Mouse (Mus musculus) 3T3-L1 (cell line): ENCODE data around the gene Ankrd33b.
A peak's percentile ranks its signal among the peaks of the same experiment; 100 is the strongest.

ENCODE experiments used
- DNase-seq: peaks from one replicate; pipeline ENCODE4 v3.0.0-alpha.2; 2015; ENCODE audit warnings: low read depth, low spot score

Gene Ankrd33b

GRCm38 (mm10) chr15:31368556-31368955, 1.0 kb upstream of the Ankrd33b start:
- DNase-seq, result no peak

GRCm38 (mm10) chr15:31366596-31367480, 688 bp downstream of the Ankrd33b start:
- no peak for DNase-seq

GRCm38 (mm10) chr15:31365720-31366591, 1.6 kb downstream of the Ankrd33b start:
- DNase-seq, result no peak

- DNase-seq, result no peak
Measured at GRCm38 (mm10) chr15:31365041-31365719, 2.3 kb downstream of the Ankrd33b start.

GRCm38 (mm10) chr15:31364396-31364795, 3.1 kb downstream of the Ankrd33b start:
- no peak for DNase-seq

- DNase-seq, result no peak
Measured at GRCm38 (mm10) chr15:31363981-31364361, 3.6 kb downstream of the Ankrd33b start.

- no peak for DNase-seq
Measured at GRCm38 (mm10) chr15:31363241-31363980, 4.1 kb downstream of the Ankrd33b start.

GRCm38 (mm10) chr15:31361259-31361853, 6.2 kb downstream of the Ankrd33b start:
- no peak for DNase-seq

GRCm38 (mm10) chr15:31360593-31360992, 6.9 kb downstream of the Ankrd33b start:
- DNase-seq, result no peak

GRCm38 (mm10) chr15:31359805-31360204, 7.7 kb downstream of the Ankrd33b start:
- DNase-seq, result no peak

- no peak for DNase-seq
Measured at GRCm38 (mm10) chr15:31352494-31353279, 14.8 kb downstream of the Ankrd33b start.

- no peak for DNase-seq
Measured at GRCm38 (mm10) chr15:31349810-31350341, 17.6 kb downstream of the Ankrd33b start.

- no peak for DNase-seq
Measured at GRCm38 (mm10) chr15:31349046-31349445, 18.5 kb downstream of the Ankrd33b start.

- no peak for DNase-seq
Measured at GRCm38 (mm10) chr15:31348241-31348640, 19.3 kb downstream of the Ankrd33b start.

- no peak for DNase-seq
Measured at GRCm38 (mm10) chr15:31346508-31346907, 21.0 kb downstream of the Ankrd33b start.

GRCm38 (mm10) chr15:31345366-31345765, 22.2 kb downstream of the Ankrd33b start:
- DNase-seq, result no peak

- peak; percentile 41 for DNase-seq
Measured at GRCm38 (mm10) chr15:31344811-31345211, 22.7 kb downstream of the Ankrd33b start.

GRCm38 (mm10) chr15:31343602-31344001, 23.9 kb downstream of the Ankrd33b start:
- DNase-seq, result no peak

- DNase-seq, result peak; percentile 58
Measured at GRCm38 (mm10) chr15:31342496-31342901, 25.0 kb downstream of the Ankrd33b start.

- peak; percentile 12 for DNase-seq
Measured at GRCm38 (mm10) chr15:31342001-31342400, 25.5 kb downstream of the Ankrd33b start.
